Mouse (Mus musculus) G1E (cell line): ENCODE measurements at regions not wholly inside any gene's neighbourhood (a gene's known extent, or its start where the extent isn't known, plus 50 kb on each side); places are given as distances from the start of the nearest gene placed in this dataset.

ENCODE experiments used
- CTCF ChIP-seq: IDR thresholded peaks from 2 replicates; pipeline ENCODE4 v1.5.1; 2012; ENCODE audit warnings: low read depth, low read length, inconsistent platforms, mixed read lengths
- GATA1 ChIP-seq: IDR thresholded peaks from 2 replicates; pipeline ENCODE4 v1.6.1; 2012; ENCODE audit warnings: borderline replicate concordance, low read length, inconsistent platforms, mixed read lengths
- GATA2 ChIP-seq: IDR thresholded peaks from 2 replicates; pipeline ENCODE4 v1.6.1; 2012; ENCODE audit warnings: low read depth, low read length, inconsistent platforms, borderline replicate concordance
- POLR2AphosphoS5 ChIP-seq: IDR thresholded peaks from 2 replicates; pipeline ENCODE4 v1.6.1; 2012; ENCODE audit warnings: low read depth, low read length, inconsistent platforms; ENCODE audit not compliant: insufficient replicate concordance
- TAL1 ChIP-seq: conservative IDR thresholded peaks from 2 replicates; pipeline ENCODE4 v1.6.1; 2012; ENCODE audit warnings: low read depth, low read length, inconsistent platforms, mixed read lengths

GRCm38 (mm10) chr2:11399411-11399810, 154.5 kb downstream of the Pfkfb3 start:
- no peak for TF ChIP-seq CTCF
- no peak for TF ChIP-seq GATA2
- TF ChIP-seq GATA1: no peak
- no peak for TF ChIP-seq TAL1
- no peak for TF ChIP-seq POLR2AphosphoS5
